Mouse (Mus musculus) myocyte (in vitro differentiated cells): Measurements from ENCODE around the gene Cep55.

Experiments
- CEBPB ChIP-seq: IDR thresholded peaks from 2 replicates; pipeline ENCODE4 v1.6.1; 2011; ENCODE audit warnings: mild to moderate bottlenecking, moderate library complexity; ENCODE audit not compliant: poor library complexity, insufficient read depth, severe bottlenecking
- E2F4 ChIP-seq: IDR thresholded peaks from one replicate; pipeline ENCODE4 v1.6.1; 2011; ENCODE audit warnings: mild to moderate bottlenecking, control low read depth, moderate library complexity; ENCODE audit not compliant: insufficient read depth
- MAX ChIP-seq: IDR thresholded peaks from one replicate; pipeline ENCODE4 v1.6.1; 2011; ENCODE audit warnings: low read depth, mild to moderate bottlenecking, control low read depth
- MYOD1 ChIP-seq, 3 experiments: IDR thresholded peaks; one replicate each; pipeline ENCODE4 v1.6.1; 2011; ENCODE audit warnings: control low read depth in 2 of 3, low read depth in 2 of 3, mild to moderate bottlenecking in 2 of 3, moderate library complexity in 1 of 3; ENCODE audit not compliant: insufficient read length in 2 of 3, control insufficient read depth in 1 of 3
- MYOG ChIP-seq, 3 experiments: IDR thresholded peaks; one replicate each; pipeline ENCODE4 v1.6.1; 2011; ENCODE audit warnings: control low read depth in 2 of 3, low read depth in 2 of 3, mild to moderate bottlenecking in 2 of 3; ENCODE audit not compliant: insufficient read length in 2 of 3, control insufficient read depth in 1 of 3, insufficient read depth in 1 of 3
- POLR2A ChIP-seq: IDR thresholded peaks from one replicate; pipeline ENCODE4 v1.6.1; 2011; ENCODE audit warnings: low read depth, mild to moderate bottlenecking, control low read depth, moderate library complexity; ENCODE audit not compliant: insufficient read length
- POLR2AphosphoS2 ChIP-seq: IDR thresholded peaks from one replicate; pipeline ENCODE4 v1.6.1; 2011; ENCODE audit warnings: low read depth, control low read depth; ENCODE audit not compliant: insufficient read length
- REST ChIP-seq: IDR thresholded peaks from one replicate; pipeline ENCODE4 v1.6.1; 2011; ENCODE audit warnings: mild to moderate bottlenecking, control low read depth, moderate library complexity; ENCODE audit not compliant: insufficient read depth, insufficient read length
- SRF ChIP-seq: IDR thresholded peaks from one replicate; pipeline ENCODE4 v1.6.1; 2011; ENCODE audit warnings: low read depth; ENCODE audit not compliant: control insufficient read depth, insufficient read length
- TCF12 ChIP-seq: IDR thresholded peaks from one replicate; pipeline ENCODE4 v1.6.1; 2011; ENCODE audit warnings: mild to moderate bottlenecking, control low read depth; ENCODE audit not compliant: poor library complexity, insufficient read depth, severe bottlenecking
- TCF3 ChIP-seq: IDR thresholded peaks from one replicate; pipeline ENCODE4 v1.6.1; 2011; ENCODE audit warnings: low read depth, control low read depth; ENCODE audit not compliant: insufficient read length
- USF1 ChIP-seq: IDR thresholded peaks from one replicate; pipeline ENCODE4 v1.6.1; 2011; ENCODE audit warnings: low read depth, mild to moderate bottlenecking, control low read depth, moderate library complexity

- TF ChIP-seq E2F4 (no peak), TCF12 (no peak), SRF (no peak), POLR2AphosphoS2 (no peak), POLR2A (no peak), MYOD1 (IDR thresholded peaks at IDR 0.05; ENCODE audit: control insufficient read depth in 1 of 3, insufficient read length in 2 of 3, low read depth in 2 of 3) (no peak), MYOG (IDR thresholded peaks at IDR 0.05; ENCODE audit: control insufficient read depth in 1 of 3, insufficient read depth in 1 of 3, insufficient read length in 2 of 3, low read depth in 2 of 3) (no peak), MAX (no peak), REST (no peak), CEBPB (no peak), USF1 (no peak), TCF3 (no peak)
Measured at GRCm38 (mm10) chr19:38034696-38035095, 20.1 kb upstream of the Cep55 start.
